Mouse (Mus musculus) lung, postnatal 0 days (tissue): ENCODE measurements at regions not wholly inside any gene's neighbourhood (a gene's known extent, or its start where the extent isn't known, plus 50 kb on each side); places are given as distances from the start of the nearest gene placed in this dataset.

Experiments used
- CTCF ChIP-seq: IDR thresholded peaks from 2 replicates; pipeline ENCODE4 v1.5.1; 2016; ENCODE audit warnings: antibody characterized with exemption, mild to moderate bottlenecking
- EP300 ChIP-seq: IDR thresholded peaks from 2 replicates; pipeline ENCODE4 v1.6.1; 2016; ENCODE audit warnings: antibody characterized with exemption, mild to moderate bottlenecking, control low read depth

DNA sequence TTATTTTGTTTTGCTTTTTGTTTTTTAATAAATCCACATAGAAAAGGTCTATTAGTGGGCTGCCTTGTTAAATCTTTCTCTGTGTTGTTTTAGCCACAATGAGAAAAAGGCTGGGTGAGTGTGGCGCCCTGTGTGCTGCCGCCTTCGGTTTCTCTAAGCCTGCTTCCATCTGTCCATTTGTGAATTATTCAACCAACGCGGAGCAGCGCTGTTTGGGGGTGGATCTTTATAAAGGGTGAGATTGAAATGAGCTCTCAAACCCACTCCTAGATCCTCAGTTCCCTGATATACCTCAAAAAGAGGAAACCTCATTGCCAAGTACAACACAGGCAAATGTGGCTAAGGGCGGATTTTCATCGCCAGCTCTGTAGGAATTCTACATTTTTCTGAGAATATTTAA lies 74.0 kb upstream of the Arg1 start:
- TF ChIP-seq EP300 (no peak), CTCF (no peak)
